Mouse (Mus musculus) cerebellum, adult 2 months (tissue): ENCODE results near the gene Acr.

Experiments used
- CTCF ChIP-seq: fragments of 200-500 bp; IDR thresholded peaks from 2 replicates; pipeline ENCODE4 v1.5.1; 2011; ENCODE audit warnings: low read depth, mild to moderate bottlenecking, control low read depth, low read length, moderate library complexity, borderline replicate concordance; ENCODE audit not compliant: insufficient read depth
- POLR2A ChIP-seq: fragments of 200-500 bp; IDR thresholded peaks from 2 replicates; pipeline ENCODE4 v1.6.1; 2011; ENCODE audit warnings: low read length, control low read depth, borderline replicate concordance; ENCODE audit not compliant: insufficient read depth

DNA sequence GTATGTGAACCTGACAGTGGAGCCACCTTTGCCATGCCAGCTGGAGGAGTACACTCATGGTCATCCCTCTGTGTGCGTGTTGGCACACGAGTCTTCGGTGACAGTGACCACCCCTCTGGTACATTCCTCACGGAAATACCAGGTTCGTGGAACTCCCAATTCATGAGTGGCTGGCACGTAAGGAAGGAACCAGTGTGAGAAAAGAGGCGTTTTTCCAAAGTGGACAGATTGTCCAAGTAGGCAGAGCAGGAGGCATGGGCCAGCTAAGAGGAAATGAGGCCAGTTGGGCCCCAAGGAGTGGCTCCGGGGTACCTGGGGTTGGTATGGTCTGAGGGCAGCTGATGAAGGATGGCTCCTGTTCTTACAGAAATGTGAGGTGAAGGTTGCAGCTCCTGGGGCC, 42.7 kb upstream of the Acr start:
- TF ChIP-seq CTCF (no peak), POLR2A (peak; percentile 33; the same call in 1 of the 2 replicates)
